Mouse (Mus musculus) urinary bladder, adult 18-20 months (tissue): ENCODE measurements around the gene Fbxw8.

Experiments used
- DNase-seq, 2 experiments: peaks; one replicate each; pipeline ENCODE4 v3.0.0; 2022; ENCODE audit warnings: low spot score in 2 of 2, mixed read lengths in 2 of 2

Gene Fbxw8

DNA sequence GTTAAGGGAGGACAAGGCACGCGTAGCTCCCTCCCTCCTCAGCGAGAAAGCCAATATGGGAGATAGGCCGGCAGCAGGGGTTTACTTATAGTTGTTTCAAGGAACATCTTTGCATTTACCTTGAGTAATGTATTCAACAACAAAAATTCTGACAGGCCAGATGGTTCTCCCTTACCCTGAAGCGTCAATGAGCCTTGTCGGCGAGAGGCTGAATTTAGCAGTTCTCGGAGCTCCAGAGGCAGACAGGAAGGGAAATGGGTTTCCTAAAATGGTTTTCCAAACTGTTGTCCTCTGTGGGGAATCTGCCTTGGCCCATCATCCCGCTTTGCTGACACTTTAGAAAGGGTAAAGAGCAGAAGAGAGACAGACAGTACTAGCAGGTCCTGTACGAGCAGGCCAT, 48.6 kb downstream of the Fbxw8 start:
- no peak for DNase-seq

DNA sequence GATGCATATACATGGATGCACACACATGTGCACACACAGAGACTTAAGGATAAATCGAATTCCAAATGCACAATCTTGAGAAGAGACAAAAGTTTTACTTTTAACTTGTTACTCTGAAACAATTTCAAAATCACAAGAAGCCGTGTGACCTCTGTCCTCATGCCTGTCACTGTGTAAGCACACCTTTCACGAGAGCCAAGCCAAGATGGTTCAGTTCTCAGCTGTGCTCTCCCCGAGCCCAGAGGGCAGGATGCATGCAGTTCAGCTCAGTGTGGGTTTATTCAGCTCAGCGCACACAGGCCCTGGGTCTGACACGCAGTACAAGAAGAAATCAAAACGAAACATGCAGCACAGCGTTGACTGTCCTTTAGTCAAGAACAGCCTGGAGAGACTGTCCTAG, 49.7 kb downstream of the Fbxw8 start:
- DNase-seq, result no peak

DNA sequence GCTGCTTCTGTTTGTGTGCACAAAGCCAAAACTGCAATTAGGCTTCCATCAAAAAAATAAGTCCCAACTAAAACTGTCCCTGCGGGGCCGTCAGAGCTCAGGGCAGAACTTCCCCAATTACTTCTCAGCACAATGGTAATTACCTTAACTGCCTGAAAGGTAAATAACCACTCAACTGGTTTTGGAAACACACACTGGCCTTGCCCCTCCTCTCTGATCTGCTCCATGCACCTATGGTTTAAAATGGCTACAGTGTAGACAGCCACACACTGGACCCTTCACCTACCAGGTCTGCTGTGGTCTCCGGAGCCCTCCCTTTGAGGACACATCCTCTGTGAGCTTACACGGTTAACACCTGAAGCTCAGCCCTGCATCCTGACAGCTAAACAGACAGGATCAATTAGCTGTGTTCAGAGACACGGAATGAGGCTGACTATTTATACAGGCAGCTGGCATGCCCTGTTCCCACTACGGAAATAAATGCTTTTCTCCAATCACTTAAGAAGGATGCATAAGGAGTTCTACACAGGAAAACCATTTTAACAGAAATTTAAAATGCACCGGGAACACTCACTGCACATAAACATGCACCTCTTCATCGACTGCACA, 55.3 kb downstream of the Fbxw8 start:
- DNase-seq, result no peak

GRCm38 (mm10) chr5:118099069-118099869, 56.0 kb downstream of the Fbxw8 start:
- DNase-seq, result no peak

GRCm38 (mm10) chr5:118096317-118096716, 58.9 kb downstream of the Fbxw8 start:
- DNase-seq, result no peak

DNA sequence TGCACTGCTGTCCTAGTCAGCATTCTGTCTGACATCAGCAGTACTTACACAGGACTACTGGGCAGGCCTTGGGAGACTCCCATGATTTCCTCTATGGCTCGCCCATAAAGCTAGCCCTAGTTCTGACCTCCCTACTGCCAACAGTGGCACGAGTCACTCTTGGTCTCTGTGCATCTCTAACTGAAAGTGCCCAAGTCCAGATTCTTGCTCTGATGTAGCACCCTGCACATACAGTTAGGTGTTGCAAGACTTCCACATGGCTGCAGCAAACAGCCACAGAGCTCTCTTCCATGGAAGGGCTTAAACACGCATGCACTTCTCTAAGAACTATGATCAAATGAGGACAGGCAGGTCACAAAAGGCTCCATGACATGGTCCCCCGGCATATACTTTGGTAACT, 59.4 kb downstream of the Fbxw8 start:
- DNase-seq, result no peak

GRCm38 (mm10) chr5:118095433-118095832, 59.8 kb downstream of the Fbxw8 start:
- no peak for DNase-seq

GRCm38 (mm10) chr5:118093321-118094035, 61.8 kb downstream of the Fbxw8 start:
- DNase-seq, result no peak

GRCm38 (mm10) chr5:118090837-118091236, 64.4 kb downstream of the Fbxw8 start:
- DNase-seq, result peak in 1 of 2 experiments; percentile 20

- DNase-seq, result no peak
Measured at GRCm38 (mm10) chr5:118090101-118090500, 65.2 kb downstream of the Fbxw8 start.

DNA sequence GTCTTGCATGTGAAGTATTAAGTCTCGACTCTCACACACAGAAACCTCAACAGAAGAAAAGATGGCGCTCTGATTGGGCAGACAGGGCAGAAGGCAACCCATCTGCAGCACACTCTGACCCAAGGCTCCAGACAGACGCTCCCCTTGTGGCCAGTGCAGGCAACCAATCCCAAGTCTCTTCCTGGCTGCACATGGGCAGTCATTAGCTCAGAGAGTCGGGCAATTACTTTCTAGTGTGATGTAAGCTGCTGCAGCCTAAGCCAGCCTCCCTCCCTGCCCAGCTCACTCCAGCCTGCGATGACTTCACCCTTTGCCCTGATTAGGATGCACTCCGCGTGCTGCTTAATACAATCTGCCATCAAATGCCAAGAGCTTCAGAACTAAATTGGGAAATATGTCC, 66.2 kb downstream of the Fbxw8 start:
- DNase-seq, result no peak

- no peak for DNase-seq
Measured at GRCm38 (mm10) chr5:118086956-118087355, 68.3 kb downstream of the Fbxw8 start.

GRCm38 (mm10) chr5:118085313-118085712, 70.0 kb downstream of the Fbxw8 start:
- DNase-seq, result no peak

GRCm38 (mm10) chr5:118084171-118084727, 71.0 kb downstream of the Fbxw8 start:
- no peak for DNase-seq

GRCm38 (mm10) chr5:118083060-118083638, 72.1 kb downstream of the Fbxw8 start:
- no peak for DNase-seq

DNA sequence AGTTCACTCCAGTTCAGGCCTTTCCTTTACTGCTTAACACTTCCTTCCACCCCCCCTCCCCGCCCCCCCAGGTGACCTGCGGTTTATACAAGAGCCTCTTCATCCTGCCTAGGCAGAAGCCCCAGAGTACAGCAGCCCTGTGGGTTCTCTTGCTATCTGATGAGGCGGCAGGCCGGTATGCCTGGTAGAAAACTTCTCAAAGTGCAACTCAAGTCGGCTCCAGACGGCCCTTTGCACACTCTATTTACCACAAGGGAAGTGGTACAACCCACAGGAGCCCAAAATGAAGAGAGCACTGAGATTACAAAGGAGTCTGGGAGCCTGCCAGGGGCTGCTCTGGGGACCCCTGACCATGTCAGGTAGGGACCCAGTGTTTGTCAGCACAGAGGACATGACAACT, 73.3 kb downstream of the Fbxw8 start:
- no peak for DNase-seq

DNA sequence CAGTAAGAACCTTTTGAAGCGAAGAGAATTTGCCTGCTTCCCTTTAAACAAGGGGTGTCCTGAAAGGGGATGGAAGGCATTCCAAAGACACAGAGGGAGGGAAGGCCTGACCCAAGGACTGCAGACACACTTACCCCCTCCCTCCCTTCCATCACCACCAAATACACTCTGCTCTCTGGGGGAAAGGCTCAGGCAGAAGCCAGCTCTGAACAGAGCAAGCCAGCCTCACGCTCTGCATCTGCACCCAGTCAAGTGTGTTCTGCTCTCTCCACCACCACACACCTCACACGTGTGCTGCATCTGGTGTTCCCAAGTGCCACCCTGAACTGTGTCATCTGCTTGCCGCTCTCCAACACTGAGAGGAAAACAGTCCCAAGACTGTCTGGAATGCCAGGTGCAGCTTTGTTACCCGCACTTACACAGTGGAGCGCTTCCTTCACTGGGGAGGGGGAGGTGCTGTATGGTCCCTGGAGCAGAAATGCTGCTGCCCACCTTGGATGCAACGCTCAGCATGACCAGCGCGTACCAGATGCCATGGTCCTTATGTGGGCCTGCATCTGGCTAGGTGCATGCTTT, 73.8 kb downstream of the Fbxw8 start:
- DNase-seq, result no peak

- DNase-seq, result no peak
Measured at GRCm38 (mm10) chr5:118079839-118080250, 75.4 kb downstream of the Fbxw8 start.

DNA sequence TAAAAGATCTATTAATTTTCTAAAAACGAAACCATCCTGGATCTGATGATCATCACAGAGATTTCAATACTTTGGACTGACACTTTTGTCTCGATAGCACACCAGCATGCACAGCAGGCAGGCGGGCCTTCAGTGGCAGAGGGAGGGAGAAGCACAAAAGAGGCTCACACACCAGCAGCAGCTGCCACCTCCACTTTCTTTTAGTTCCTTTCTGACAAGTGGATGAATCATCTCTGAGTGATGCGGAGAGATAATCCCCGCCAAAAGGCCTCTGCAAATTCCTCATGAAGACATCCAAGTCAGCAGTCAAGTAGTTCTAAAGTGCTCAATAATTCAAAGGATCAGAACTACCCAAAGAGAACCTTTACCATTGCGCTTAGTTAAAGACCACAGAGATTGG, 75.9 kb downstream of the Fbxw8 start:
- no peak for DNase-seq

DNA sequence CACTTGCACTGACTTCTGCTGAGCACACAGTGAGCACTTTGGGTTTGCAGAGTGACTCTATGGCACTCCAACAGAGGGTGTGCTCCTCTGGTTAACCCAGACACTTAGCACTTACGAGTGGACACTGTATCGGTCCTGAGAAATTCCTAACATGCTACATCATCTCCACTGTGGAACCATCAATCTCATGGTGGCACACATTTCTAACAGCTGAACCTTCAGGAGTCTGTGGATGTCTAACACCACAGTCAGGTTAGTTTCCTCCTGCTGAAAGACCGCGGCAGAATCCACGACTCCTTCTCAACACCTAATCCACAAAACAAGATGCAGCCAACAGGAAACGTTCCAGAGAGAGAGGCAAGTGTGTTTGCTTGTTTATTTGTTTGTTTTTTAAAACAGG, 76.7 kb downstream of the Fbxw8 start:
- no peak for DNase-seq

- DNase-seq, result no peak
Measured at GRCm38 (mm10) chr5:118076721-118077592, 78.3 kb downstream of the Fbxw8 start.
